Mouse (Mus musculus) gastrocnemius, postnatal 10 days (tissue): ENCODE measurements around the gene 2010003K11Rik. TPM values are rescaled to one million over a fixed set of nuclear protein-coding genes. Genes with fewer than 3 reads are reported as not detected.
"Not testable (repeated sequence)": the region's sequence is repeated elsewhere in the genome, so short reads cannot be mapped to it uniquely, and the experiment has no call there.

Source experiments
- DNase-seq: peaks from one replicate; pipeline ENCODE4 v3.0.0; 2021; ENCODE audit warnings: mixed read lengths
- total RNA-seq, 2 experiments: library from RNA; stranded (reverse); gene quantifications; 2 replicates each; pipeline ENCODE4 v1.2.3; 2021

2010003K11Rik gene
- total RNA-seq, 2 experiments from 2014 or later: not detected

GRCm38 (mm10) chr19:4456227-4456626, 42.2 kb downstream of the 2010003K11Rik start:
- peak; percentile 62 for DNase-seq

DNA sequence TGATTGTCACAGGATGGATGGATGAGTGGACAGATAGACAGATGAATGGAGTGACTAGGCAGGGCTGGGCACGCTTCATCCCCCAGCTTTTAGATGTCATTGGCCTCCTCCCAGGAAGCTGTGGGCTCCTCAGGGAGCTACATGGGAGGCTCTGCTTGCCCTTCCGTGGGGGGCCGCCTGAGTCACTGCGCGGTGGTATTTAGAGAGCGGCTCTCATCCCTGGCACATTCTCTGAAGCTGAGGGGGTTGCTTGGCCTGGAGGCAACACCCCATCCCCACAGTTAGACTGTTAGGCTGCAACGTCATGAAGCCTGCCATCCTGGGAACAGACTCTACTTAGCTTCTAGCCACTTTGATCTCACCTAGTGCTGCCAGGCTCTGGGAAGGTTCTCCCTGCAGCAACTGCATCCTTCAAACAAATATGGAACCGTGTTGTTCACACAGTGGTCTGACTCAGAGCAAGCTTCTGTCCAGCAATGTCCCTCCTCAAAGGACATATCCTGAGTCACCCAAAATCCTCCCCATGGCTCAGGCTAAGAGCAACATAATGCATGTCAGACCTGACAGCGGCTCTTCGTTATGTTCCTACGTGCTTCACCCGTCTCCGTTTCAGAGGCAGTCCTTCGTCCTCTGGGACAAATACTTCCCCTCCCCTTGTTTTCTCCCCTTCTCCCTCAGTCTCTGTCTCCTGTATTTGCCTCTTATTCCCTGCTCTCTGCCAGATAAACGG, 43.1 kb downstream of the 2010003K11Rik start:
- no peak for DNase-seq

DNA sequence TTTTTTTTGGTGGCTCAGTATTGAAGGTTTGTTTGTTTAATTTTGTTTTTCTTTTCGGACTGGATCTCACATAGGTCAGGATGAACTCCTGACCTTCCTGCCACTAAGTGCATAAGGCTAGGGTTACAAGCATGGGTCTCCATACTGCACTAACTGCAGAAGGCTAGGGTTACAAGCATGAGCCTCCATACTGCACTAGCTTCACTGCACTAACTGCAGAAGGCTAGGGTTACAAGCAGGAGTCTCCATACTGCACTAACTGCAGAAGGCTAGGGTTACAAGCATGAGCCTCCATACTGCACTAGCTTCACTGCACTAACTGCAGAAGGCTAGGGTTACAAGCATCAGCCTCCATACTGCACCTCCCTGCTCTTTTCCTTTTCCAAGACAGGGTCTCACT, 44.3 kb downstream of the 2010003K11Rik start:
- not testable (repeated sequence) for DNase-seq

DNA sequence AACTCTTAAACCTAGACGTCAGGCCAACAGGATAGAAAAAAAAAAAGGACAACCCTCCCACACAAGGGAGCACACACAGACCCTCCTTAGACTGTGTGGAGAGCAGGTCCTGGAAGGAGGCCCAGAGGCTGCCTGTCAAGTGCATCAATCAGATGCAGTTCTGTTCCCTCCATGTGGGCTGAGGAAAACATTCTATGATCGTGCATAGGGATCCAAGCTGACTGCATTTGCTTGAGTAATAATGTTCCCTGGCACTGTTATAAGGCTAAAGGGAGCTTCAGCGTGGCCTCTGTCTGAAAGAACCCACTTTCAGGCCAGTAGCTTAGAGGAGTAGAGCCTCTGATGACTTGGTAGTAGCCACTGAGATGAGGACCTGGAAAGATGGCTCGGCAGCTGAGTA, 45.9 kb downstream of the 2010003K11Rik start:
- no peak for DNase-seq

DNA sequence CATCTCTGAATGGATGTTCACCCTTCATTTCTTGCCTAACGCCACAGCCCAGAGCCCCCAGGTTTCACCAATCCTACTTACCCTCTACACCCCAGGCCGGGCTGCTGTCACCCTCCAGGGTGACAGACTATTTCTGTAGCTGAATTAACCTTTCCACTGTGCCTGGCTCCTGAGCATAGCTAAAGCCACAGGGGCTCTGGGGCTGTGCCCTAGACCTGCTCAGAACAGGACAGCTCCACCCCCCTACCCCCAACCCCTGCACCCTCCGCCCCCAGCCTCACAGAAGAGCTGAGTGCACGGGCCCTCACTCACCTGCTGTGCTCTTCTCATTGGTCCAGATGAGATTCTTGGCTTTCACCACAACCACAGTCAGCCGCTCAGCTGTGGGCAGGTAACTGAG, 46.4 kb downstream of the 2010003K11Rik start:
- no peak for DNase-seq

- DNase-seq: no peak
These were observed 47.3 kb downstream of the 2010003K11Rik start for GRCm38 (mm10) chr19:4451098-4451497.

DNA sequence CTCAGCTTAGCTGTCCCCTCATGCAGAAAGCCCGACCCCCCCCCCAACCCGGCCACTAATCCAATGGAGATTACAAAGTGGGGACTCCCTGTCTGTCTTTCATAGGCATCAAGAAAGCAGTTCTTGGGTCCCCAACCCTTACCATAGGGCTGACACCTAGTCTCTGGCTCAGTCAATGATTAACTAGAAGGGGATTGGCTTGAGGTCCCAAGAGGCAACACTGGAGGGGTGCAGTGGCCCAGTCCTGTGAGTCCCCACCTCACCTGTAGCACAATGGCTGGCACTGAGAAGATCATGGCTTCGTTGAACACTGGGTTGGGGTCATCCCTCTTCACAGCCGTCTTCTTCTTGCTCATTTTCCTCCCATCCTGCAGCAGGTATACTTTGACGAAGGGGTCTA, 47.7 kb downstream of the 2010003K11Rik start:
- no peak for DNase-seq

DNA sequence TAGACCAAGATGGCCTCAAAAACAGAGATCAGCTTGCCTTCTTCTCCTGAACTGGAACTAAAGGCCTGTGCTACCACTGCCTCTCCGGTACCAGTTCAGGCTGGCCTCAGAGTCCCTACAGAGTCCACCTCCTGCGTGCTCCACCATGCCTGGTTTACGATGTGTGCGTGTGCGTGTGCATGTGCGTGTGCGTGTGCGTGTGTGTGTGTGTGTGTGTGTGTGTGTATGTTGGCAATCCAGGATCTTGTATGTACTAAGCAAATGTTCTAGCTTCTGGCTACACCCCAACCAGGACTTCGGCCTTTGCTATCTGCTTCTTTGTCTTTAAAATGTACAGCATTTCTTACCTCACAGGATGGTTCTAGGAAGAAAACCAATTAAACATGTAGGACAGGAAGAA, 49.2 kb downstream of the 2010003K11Rik start:
- DNase-seq: no peak

- no peak for DNase-seq
These were observed 50.9 kb downstream of the 2010003K11Rik start for GRCm38 (mm10) chr19:4447445-4447844.

Other genes with a start within 250 kb of the 2010003K11Rik start
- gene Ssh3, start 229.4 kb downstream of the 2010003K11Rik start, total RNA-seq: 1 to 10 TPM; 4.9 to 6.3 TPM
- gene Ankrd13d, start 215.4 kb downstream of the 2010003K11Rik start, total RNA-seq: 1 to 10 TPM; 1.2 to 1.3 TPM
- 10 to 100 TPM; 28.1 to 41.2 TPM for gene Grk2, start 192.4 kb downstream of the 2010003K11Rik start, total RNA-seq
- 10 to 100 TPM; 37.8 to 51.9 TPM for gene Kdm2a, start 100.3 kb downstream of the 2010003K11Rik start, total RNA-seq
- gene Rhod, start 59.2 kb downstream of the 2010003K11Rik start, total RNA-seq: 1 to 10 TPM; 1.4 to 3.5 TPM
- gene Syt12, start 21.1 kb downstream of the 2010003K11Rik start, total RNA-seq: 1 to 10 TPM; 1.2 to 1.7 TPM
- gene Pcx, start 11.9 kb upstream of the 2010003K11Rik start, total RNA-seq: 10 to 100 TPM; 12.7 to 18.1 TPM
- 1 to 10 TPM; 5.1 to 7.1 TPM for gene Lrfn4, start 117.1 kb upstream of the 2010003K11Rik start, total RNA-seq
- gene Rce1, start 127.1 kb upstream of the 2010003K11Rik start, total RNA-seq: 10 to 100 TPM in 1 of 2 experiments, 1 to 10 TPM in 1; 8.8 to 10.1 TPM
- gene Gm960, start 200.1 kb upstream of the 2010003K11Rik start, total RNA-seq: 1 to 10 TPM in 1 of 2 experiments, under 1 TPM in 1; 0.20 to 1.0 TPM
- gene Sptbn2, start 212.6 kb upstream of the 2010003K11Rik start, total RNA-seq: 1 to 10 TPM in 1 of 2 experiments, under 1 TPM in 1; 0.96 to 1.1 TPM